Mouse (Mus musculus) lung, postnatal 0 days (tissue): ENCODE measurements at regions not wholly inside any gene's neighbourhood (a gene's known extent, or its start where the extent isn't known, plus 50 kb on each side); places are given as distances from the start of the nearest gene placed in this dataset.

Experiments used
- ATAC-seq: fragments of 200-750 bp; cut with Nextera tagmentation; 2 replicates; pipeline ENCODE4 v1.8.0; 2017; ENCODE audit warnings: moderate library complexity
- DNase-seq: peaks from one replicate; pipeline ENCODE4 v3.0.0-alpha.2; 2016; ENCODE audit warnings: low spot score
- H3K27ac ChIP-seq: fragments of 300-500 bp; sonication (generic); 2 replicates; pipeline ENCODE4 v1.5.1; 2014; ENCODE audit warnings: antibody characterized with exemption, mild to moderate bottlenecking, low read length, mixed read lengths
- H3K27me3 ChIP-seq: fragments of 300-500 bp; sonication (generic); replicated peaks from 2 replicates; pipeline ENCODE4 v1.6.1; 2014; ENCODE audit warnings: low read length, mixed read lengths; ENCODE audit not compliant: insufficient read depth
- H3K36me3 ChIP-seq: fragments of 300-500 bp; sonication (generic); 2 replicates; pipeline ENCODE4 v1.6.1; 2014; ENCODE audit warnings: low read length, mixed read lengths; ENCODE audit not compliant: insufficient read depth
- H3K4me1 ChIP-seq: fragments of 300-500 bp; sonication (generic); 2 replicates; pipeline ENCODE4 v1.6.1; 2014; ENCODE audit warnings: antibody characterized with exemption, low read depth, low read length, mixed read lengths; ENCODE audit not compliant: insufficient read depth
- H3K4me2 ChIP-seq: fragments of 300-500 bp; sonication (generic); replicated peaks from 2 replicates; pipeline ENCODE4 v1.6.1; 2014; ENCODE audit warnings: low read depth, mild to moderate bottlenecking, low read length, moderate library complexity, mixed read lengths
- H3K4me3 ChIP-seq: fragments of 300-500 bp; sonication (generic); 2 replicates; pipeline ENCODE4 v1.5.1; 2014; ENCODE audit warnings: low read depth, low read length
- H3K9ac ChIP-seq: fragments of 300-500 bp; sonication (generic); replicated peaks from 2 replicates; pipeline ENCODE4 v1.6.1; 2014; ENCODE audit warnings: low read depth, mild to moderate bottlenecking
- H3K9me3 ChIP-seq: fragments of 300-500 bp; sonication (generic); 2 replicates; pipeline ENCODE4 v1.6.1; 2016; ENCODE audit warnings: low read length, mixed read lengths
- CTCF ChIP-seq: IDR thresholded peaks from 2 replicates; pipeline ENCODE4 v1.5.1; 2016; ENCODE audit warnings: antibody characterized with exemption, mild to moderate bottlenecking
- EP300 ChIP-seq: IDR thresholded peaks from 2 replicates; pipeline ENCODE4 v1.6.1; 2016; ENCODE audit warnings: antibody characterized with exemption, mild to moderate bottlenecking, control low read depth
- WGBS: fragments of 180-500 bp; shearing (Covaris S2); extraction: QIAGEN DNeasy Blood & Tissue Kit; methylation state at CpG from one replicate; pipeline ENCODE4 v1.1.7; 2014; 5-methylcytosine and 5-hydroxymethylcytosine counted together

- no peak overlapping the region for H3K4me3 ChIP-seq
- no peak overlapping the region for H3K4me2 ChIP-seq
- TF ChIP-seq EP300 (0 out of 2 replicates have a peak, but pooled peaks have one; percentile 33), CTCF (no peak)
- no peaks in the 10 kb centered on the region for H3K27me3 ChIP-seq
- 73% methylated on average over 8 of the region's 8 CpGs for WGBS
- peak; percentile 78 for ATAC-seq
- no peaks in the 10 kb centered on the region for H3K4me1 ChIP-seq
- no peak overlapping the region for H3K27ac ChIP-seq
- peak; percentile 43 for DNase-seq
- no peaks in the 10 kb centered on the region for H3K9me3 ChIP-seq
- no peak overlapping the region for H3K9ac ChIP-seq
- no peaks in the 10 kb centered on the region for H3K36me3 ChIP-seq
Measured at GRCm38 (mm10) chr5:75739336-75739735, 164.6 kb downstream of the Kit start.

GRCm38 (mm10) chr5:75738445-75738844, 163.7 kb downstream of the Kit start:
- H3K27me3 ChIP-seq, result no peaks in the 10 kb centered on the region
- no peak overlapping the region for H3K4me3 ChIP-seq
- no peak overlapping the region for H3K9ac ChIP-seq
- DNase-seq (no peak), ATAC-seq (no peak)
- 74% methylated on average over 2 of the region's 2 CpGs for WGBS
- H3K36me3 ChIP-seq, result no peaks in the 10 kb centered on the region
- H3K9me3 ChIP-seq, result no peaks in the 10 kb centered on the region
- H3K27ac ChIP-seq, result no peak overlapping the region
- no peak overlapping the region for H3K4me2 ChIP-seq
- no peak for TF ChIP-seq EP300
- TF ChIP-seq CTCF, result no peak
- no peaks in the 10 kb centered on the region for H3K4me1 ChIP-seq

- no peaks in the 10 kb centered on the region for H3K4me1 ChIP-seq
- DNase-seq (no peak), ATAC-seq (no peak)
- H3K9ac ChIP-seq, result no peak overlapping the region
- no peaks in the 10 kb centered on the region for H3K27me3 ChIP-seq
- H3K4me3 ChIP-seq, result no peak overlapping the region
- TF ChIP-seq EP300 (no peak), CTCF (no peak)
- no peaks in the 10 kb centered on the region for H3K9me3 ChIP-seq
- no peaks in the 10 kb centered on the region for H3K36me3 ChIP-seq
- H3K27ac ChIP-seq, result no peak overlapping the region
- 87% methylated on average over 7 of the region's 7 CpGs for whole genome bisulfite sequencing
- no peak overlapping the region for H3K4me2 ChIP-seq
Measured at GRCm38 (mm10) chr5:75737752-75738151, 163.0 kb downstream of the Kit start.

- TF ChIP-seq EP300, result no peak
- peak; percentile 50; the same call in 1 of the 2 replicates for TF ChIP-seq CTCF
- H3K9ac ChIP-seq, result no peak overlapping the region
- H3K27me3 ChIP-seq, result no peaks in the 10 kb centered on the region
- no peak overlapping the region for H3K4me2 ChIP-seq
- ATAC-seq (no peak), DNase-seq (no peak)
- H3K4me1 ChIP-seq, result no peaks in the 10 kb centered on the region
- no peaks in the 10 kb centered on the region for H3K36me3 ChIP-seq
- H3K27ac ChIP-seq, result no peak overlapping the region
- no peaks in the 10 kb centered on the region for H3K9me3 ChIP-seq
- no peak overlapping the region for H3K4me3 ChIP-seq
Measured at GRCm38 (mm10) chr5:75736318-75736717, 161.6 kb downstream of the Kit start.

- ATAC-seq, result no peak
- H3K9ac ChIP-seq, result no peak overlapping the region
Measured at GRCm38 (mm10) chr5:75734508-75734907, 159.8 kb downstream of the Kit start.

GRCm38 (mm10) chr5:75734043-75734442, 159.3 kb downstream of the Kit start:
- no peak for ATAC-seq
- no peak overlapping the region for H3K4me2 ChIP-seq
- H3K4me3 ChIP-seq, result no peak overlapping the region
- no peaks in the 10 kb centered on the region for H3K4me1 ChIP-seq
- no peak overlapping the region for H3K27ac ChIP-seq
- 86% methylated on average over 6 of the region's 6 CpGs for WGBS
- TF ChIP-seq CTCF (no peak), EP300 (no peak)
- no peak overlapping the region for H3K9ac ChIP-seq
- H3K9me3 ChIP-seq, result no peaks in the 10 kb centered on the region
- no peak for DNase-seq
- no peaks in the 10 kb centered on the region for H3K27me3 ChIP-seq
- no peaks in the 10 kb centered on the region for H3K36me3 ChIP-seq

More at GRCm38 (mm10) chr5:75734508-75734907, 159.8 kb downstream of the Kit start:
- 84% methylated on average over 14 of the region's 14 CpGs for WGBS
- H3K27ac ChIP-seq, result no peak overlapping the region
- no peak for DNase-seq
- no peaks in the 10 kb centered on the region for H3K9me3 ChIP-seq
- no peaks in the 10 kb centered on the region for H3K36me3 ChIP-seq
- no peak overlapping the region for H3K4me3 ChIP-seq
- H3K4me1 ChIP-seq, result no peaks in the 10 kb centered on the region
- TF ChIP-seq EP300 (no peak), CTCF (no peak)
- no peak overlapping the region for H3K4me2 ChIP-seq
- H3K27me3 ChIP-seq, result no peaks in the 10 kb centered on the region

- TF ChIP-seq CTCF, result no peak
- TF ChIP-seq EP300, result no peak
- WGBS, result 67% methylated on average over 4 of the region's 4 CpGs
Measured at GRCm38 (mm10) chr5:75731236-75731635, 156.5 kb downstream of the Kit start.

More at GRCm38 (mm10) chr5:75731236-75731635, 156.5 kb downstream of the Kit start:
- Histone ChIP-seq H3K4me3 (no peak overlapping the region), H3K9ac (no peak overlapping the region), H3K4me2 (no peak overlapping the region), H3K27me3 (no peaks in the 10 kb centered on the region), H3K9me3 (no peaks in the 10 kb centered on the region), H3K4me1 (no peaks in the 10 kb centered on the region), H3K36me3 (no peaks in the 10 kb centered on the region), H3K27ac (no peak overlapping the region)
- ATAC-seq (no peak), DNase-seq (no peak)
